Mouse (Mus musculus) embryonic fibroblast, embryonic 13.5 days (primary cell): ENCODE results near the gene Ifitm10.

Experiments
- CTCF ChIP-seq: IDR thresholded peaks from 2 replicates; pipeline ENCODE4 v1.5.1; 2011; ENCODE audit warnings: mild to moderate bottlenecking, control low read depth, low read length, moderate library complexity, borderline replicate concordance; ENCODE audit not compliant: insufficient read depth
- POLR2A ChIP-seq: IDR thresholded peaks from 2 replicates; pipeline ENCODE4 v1.6.1; 2011; ENCODE audit warnings: low read depth, mild to moderate bottlenecking, control low read depth, low read length, moderate library complexity

- no peak for TF ChIP-seq CTCF
- no peak for TF ChIP-seq POLR2A
Measured at GRCm38 (mm10) chr7:142391108-142391507, 17.6 kb upstream of the Ifitm10 start.
